Mouse (Mus musculus): ENCODE results near the gene Oxsr1. TPM values are rescaled to one million over a fixed set of nuclear protein-coding genes. Genes with fewer than 3 reads are reported as not detected.

The Oxsr1 gene
- polyA plus RNA-seq, 1 experiment from 2014 or later: 7.9 TPM

DNA sequence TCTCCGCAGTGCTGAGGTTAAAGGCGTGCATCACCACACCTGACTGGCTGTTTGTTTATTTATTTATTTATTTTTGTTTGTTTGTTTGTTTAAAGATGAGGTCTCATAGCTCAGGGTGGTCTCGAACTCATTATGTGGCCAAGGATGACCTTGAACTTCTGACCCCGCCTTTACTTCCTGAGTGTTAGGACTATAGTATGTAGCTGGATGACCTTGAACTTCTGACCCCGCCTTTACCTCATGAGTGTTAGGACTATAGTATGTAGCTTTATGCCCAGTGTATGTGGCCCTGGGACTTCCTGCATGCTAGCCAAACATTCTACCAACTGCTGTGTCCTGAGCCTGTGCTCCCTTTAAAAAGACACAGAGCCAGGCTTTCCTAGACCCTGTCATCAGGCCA is 39.2 kb upstream of the Oxsr1 start:
- H3K27me3 ChIP-seq (replicated peaks; ENCODE audit: control insufficient read depth, insufficient read depth, low read length): no peaks in the 10 kb centered on the region
- no peak overlapping the region for H3K27ac ChIP-seq (ENCODE audit: low read depth, low read length)
- no peak overlapping the region for H3K9ac ChIP-seq (ENCODE audit: low read depth, low read length)
- 93% methylated on average over 5 of the region's 5 CpGs for WGBS
- no peak for TF ChIP-seq CTCF (IDR thresholded peaks at IDR 0.05; ENCODE audit: low read depth)
- H3K4me1 ChIP-seq (replicated peaks; ENCODE audit: control insufficient read depth, insufficient read depth, low read length): no peaks in the 10 kb centered on the region
- H3K4me2 ChIP-seq (replicated peaks; ENCODE audit: low read depth): no peak overlapping the region
- H3K4me3 ChIP-seq (ENCODE audit: low read depth, low read length): no peak overlapping the region
- no peak for ATAC-seq
- H3K36me3 ChIP-seq (ENCODE audit: control insufficient read depth, insufficient read depth): peaks cover 5% of the 10 kb centered on the region; the same call in 1 of the 2 replicates
- no peaks in the 10 kb centered on the region for H3K9me3 ChIP-seq (ENCODE audit: control insufficient read depth)

DNA sequence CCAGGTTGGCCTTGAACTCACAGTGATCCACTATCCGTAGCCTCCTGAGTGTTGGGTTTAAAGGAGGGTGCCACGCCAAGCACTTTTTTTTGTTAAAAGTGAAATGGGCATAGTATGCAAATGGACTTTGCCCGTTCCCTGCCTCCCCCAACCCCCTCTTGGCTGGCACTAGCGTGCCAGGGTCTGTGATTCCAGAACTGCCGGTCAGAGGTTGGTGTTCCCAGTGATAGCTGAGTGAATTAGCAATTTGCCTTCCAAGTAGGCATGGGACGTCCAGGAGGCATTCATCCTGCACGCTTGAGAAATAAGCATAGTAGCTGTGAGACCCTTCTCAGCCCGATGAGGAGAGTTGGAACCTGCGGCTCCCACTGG is 35.8 kb upstream of the Oxsr1 start:
- no peaks in the 10 kb centered on the region for H3K9me3 ChIP-seq (ENCODE audit: control insufficient read depth)
- H3K9ac ChIP-seq (ENCODE audit: low read depth, low read length): peak overlapping the region; percentile 62
- peak overlapping the region; percentile 78 for H3K4me3 ChIP-seq (ENCODE audit: low read depth, low read length)
- H3K4me1 ChIP-seq (replicated peaks; ENCODE audit: control insufficient read depth, insufficient read depth, low read length): no peaks in the 10 kb centered on the region
- H3K36me3 ChIP-seq (ENCODE audit: control insufficient read depth, insufficient read depth): peaks cover 5% of the 10 kb centered on the region; the same call in 1 of the 2 replicates
- ATAC-seq: 0 out of 2 replicates have a peak, but pooled peaks have one; percentile 0
- peak overlapping the region; percentile 95 for H3K4me2 ChIP-seq (replicated peaks; ENCODE audit: low read depth)
- 23% methylated on average over 9 of the region's 9 CpGs for WGBS
- H3K27ac ChIP-seq (ENCODE audit: low read depth, low read length): no peak overlapping the region
- H3K27me3 ChIP-seq (replicated peaks; ENCODE audit: control insufficient read depth, insufficient read depth, low read length): no peaks in the 10 kb centered on the region
- no peak for TF ChIP-seq CTCF (IDR thresholded peaks at IDR 0.05; ENCODE audit: low read depth)

DNA sequence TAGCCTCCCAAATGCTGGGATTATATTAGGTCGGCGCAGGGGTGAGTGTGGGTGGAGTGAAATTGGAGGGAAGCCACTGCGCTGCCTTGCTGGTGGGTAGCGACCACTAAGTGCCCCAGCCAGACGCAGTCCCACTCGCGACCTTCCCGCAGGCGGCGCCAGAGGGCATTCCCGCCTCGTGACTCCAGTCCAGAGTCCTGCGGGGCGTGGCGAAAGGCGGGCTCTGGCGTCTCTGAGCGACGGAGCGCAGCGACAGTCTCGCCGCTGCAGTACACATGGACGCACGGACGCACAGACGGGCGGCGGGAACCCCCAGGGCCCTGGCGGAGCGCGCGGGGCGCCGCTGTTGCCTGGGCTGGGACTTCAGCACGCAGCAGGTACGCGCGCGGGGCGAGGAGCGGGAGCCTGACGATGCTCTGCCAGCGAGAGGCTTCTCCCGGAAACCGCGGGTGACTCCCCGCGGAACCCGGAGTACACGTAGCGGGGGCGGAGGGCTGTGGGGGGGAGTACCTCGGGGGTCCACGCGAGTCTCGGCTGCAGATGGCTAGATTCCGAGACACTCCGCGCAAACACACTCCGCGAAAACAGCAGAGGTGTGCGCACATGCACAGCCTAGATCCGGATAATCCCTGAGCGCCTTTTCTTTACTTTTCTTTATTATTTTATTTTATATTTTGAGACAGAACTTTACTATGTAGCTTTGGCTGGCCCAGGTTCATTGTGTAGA is 35.3 kb upstream of the Oxsr1 start, which contains the start of gene Xylb:
Xylb (plus strand) TSS at position 51 of the 727 bp plus-strand sequence.
- peak; percentile 98 for TF ChIP-seq CTCF (IDR thresholded peaks at IDR 0.05; ENCODE audit: low read depth)
- H3K27ac ChIP-seq (ENCODE audit: low read depth, low read length): peak within 1 kb of the TSS; percentile 21; the same call in 1 of the 2 replicates
- H3K4me2 ChIP-seq (replicated peaks; ENCODE audit: low read depth): peak within 1 kb of the TSS; percentile 95
- peaks cover 5% of the 10 kb centered on the region; the same call in 1 of the 2 replicates for H3K36me3 ChIP-seq (ENCODE audit: control insufficient read depth, insufficient read depth)
- WGBS: 3% methylated on average over 63 of the region's 65 CpGs
- peak within 1 kb of the TSS; percentile 78 for H3K4me3 ChIP-seq (ENCODE audit: low read depth, low read length)
- peak within 1 kb of the TSS; percentile 62 for H3K9ac ChIP-seq (ENCODE audit: low read depth, low read length)
- peak; percentile 88 for ATAC-seq
- H3K9me3 ChIP-seq (ENCODE audit: control insufficient read depth): no peaks in the 10 kb centered on the region
- no peaks in the 10 kb centered on the region for H3K27me3 ChIP-seq (replicated peaks; ENCODE audit: control insufficient read depth, insufficient read depth, low read length)
- H3K4me1 ChIP-seq (replicated peaks; ENCODE audit: control insufficient read depth, insufficient read depth, low read length): no peaks in the 10 kb centered on the region

DNA sequence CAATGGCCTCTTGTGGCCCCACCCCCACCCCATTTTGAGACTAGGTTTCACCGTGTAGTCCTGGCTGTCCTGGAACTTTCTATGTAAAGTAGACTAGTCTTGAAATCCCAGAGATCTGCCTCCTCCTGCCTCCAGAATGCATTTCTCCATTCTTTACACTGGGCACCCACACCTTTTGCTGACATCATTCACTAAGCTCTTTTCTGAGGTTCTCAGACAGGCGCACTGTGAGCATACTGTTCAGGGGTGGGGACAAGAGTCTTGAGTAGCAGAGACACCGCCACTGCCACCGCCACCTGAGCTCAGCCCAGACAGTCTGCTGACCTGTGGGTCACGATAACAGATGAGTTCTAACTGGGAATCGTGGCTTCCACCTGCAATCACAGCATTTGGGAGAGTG is 33.7 kb upstream of the Oxsr1 start:
- 65% methylated on average over 6 of the region's 6 CpGs for WGBS
- no peak for ATAC-seq
- H3K9ac ChIP-seq (ENCODE audit: low read depth, low read length): no peak overlapping the region
- peaks cover 6% of the 10 kb centered on the region; the same call in 1 of the 2 replicates for H3K36me3 ChIP-seq (ENCODE audit: control insufficient read depth, insufficient read depth)
- no peaks in the 10 kb centered on the region for H3K27me3 ChIP-seq (replicated peaks; ENCODE audit: control insufficient read depth, insufficient read depth, low read length)
- no peak overlapping the region for H3K27ac ChIP-seq (ENCODE audit: low read depth, low read length)
- H3K4me3 ChIP-seq (ENCODE audit: low read depth, low read length): no peak overlapping the region
- TF ChIP-seq CTCF (IDR thresholded peaks at IDR 0.05; ENCODE audit: low read depth): no peak
- H3K4me2 ChIP-seq (replicated peaks; ENCODE audit: low read depth): no peak overlapping the region
- no peaks in the 10 kb centered on the region for H3K4me1 ChIP-seq (replicated peaks; ENCODE audit: control insufficient read depth, insufficient read depth, low read length)
- H3K9me3 ChIP-seq (ENCODE audit: control insufficient read depth): no peaks in the 10 kb centered on the region

DNA sequence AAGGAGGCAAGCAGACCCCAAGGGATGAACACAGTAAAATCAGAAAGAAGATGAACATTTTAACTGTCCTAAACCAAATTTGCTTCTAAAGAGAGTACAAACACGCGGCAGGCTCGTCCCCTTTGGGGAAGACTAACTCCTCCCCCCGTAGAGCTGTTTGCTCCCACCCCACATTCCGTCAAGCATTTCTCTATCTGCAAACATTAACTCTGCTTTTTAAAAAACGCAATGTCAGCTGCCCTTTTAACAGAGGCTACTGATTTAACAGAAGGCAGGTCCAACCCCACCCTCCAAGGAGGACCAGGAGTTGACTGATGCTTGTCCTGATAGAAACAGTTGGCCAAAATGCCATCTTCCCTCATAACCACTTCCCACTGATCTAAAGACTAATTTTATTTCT is 31.7 kb upstream of the Oxsr1 start:
- Histone ChIP-seq H3K4me2 (replicated peaks; ENCODE audit: low read depth) (no peak overlapping the region), H3K9ac (ENCODE audit: low read depth, low read length) (no peak overlapping the region), H3K27me3 (replicated peaks; ENCODE audit: control insufficient read depth, insufficient read depth, low read length) (no peaks in the 10 kb centered on the region), H3K27ac (ENCODE audit: low read depth, low read length) (no peak overlapping the region), H3K9me3 (ENCODE audit: control insufficient read depth) (no peaks in the 10 kb centered on the region), H3K4me3 (ENCODE audit: low read depth, low read length) (no peak overlapping the region), H3K36me3 (ENCODE audit: control insufficient read depth, insufficient read depth) (peaks cover 11% of the 10 kb centered on the region; the same call in 1 of the 2 replicates), H3K4me1 (replicated peaks; ENCODE audit: control insufficient read depth, insufficient read depth, low read length) (no peaks in the 10 kb centered on the region)
- WGBS: 46% methylated on average over 6 of the region's 6 CpGs
- no peak for TF ChIP-seq CTCF (IDR thresholded peaks at IDR 0.05; ENCODE audit: low read depth)
- no peak for ATAC-seq

DNA sequence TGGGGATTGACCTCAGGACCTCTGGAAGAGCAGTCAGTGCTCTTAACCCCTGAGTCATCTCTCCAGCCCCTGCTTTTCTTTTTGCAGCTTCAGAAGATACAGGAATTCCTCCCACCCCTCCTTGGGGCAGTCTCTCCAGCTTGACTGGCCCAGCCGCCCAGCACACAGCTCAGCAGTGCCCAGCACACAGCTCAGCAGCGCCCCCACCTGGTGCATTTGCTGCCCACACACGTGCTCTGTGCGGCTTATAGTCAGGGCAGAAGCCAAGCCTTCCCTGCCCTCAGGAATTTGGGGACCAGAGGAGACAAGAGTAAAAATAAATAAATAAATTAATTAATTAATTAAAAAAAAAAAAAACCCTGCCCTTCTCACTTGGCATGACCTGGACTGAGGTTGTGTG is 29.8 kb upstream of the Oxsr1 start:
- Histone ChIP-seq H3K36me3 (ENCODE audit: control insufficient read depth, insufficient read depth) (peaks cover 26% of the 10 kb centered on the region; the same call in 1 of the 2 replicates), H3K4me3 (ENCODE audit: low read depth, low read length) (no peak overlapping the region), H3K27ac (ENCODE audit: low read depth, low read length) (no peak overlapping the region), H3K27me3 (replicated peaks; ENCODE audit: control insufficient read depth, insufficient read depth, low read length) (no peaks in the 10 kb centered on the region), H3K9me3 (ENCODE audit: control insufficient read depth) (no peaks in the 10 kb centered on the region), H3K4me1 (replicated peaks; ENCODE audit: control insufficient read depth, insufficient read depth, low read length) (no peaks in the 10 kb centered on the region), H3K9ac (ENCODE audit: low read depth, low read length) (no peak overlapping the region), H3K4me2 (replicated peaks; ENCODE audit: low read depth) (no peak overlapping the region)
- peak; percentile 82 for ATAC-seq
- TF ChIP-seq CTCF (IDR thresholded peaks at IDR 0.05; ENCODE audit: low read depth): peak; percentile 93
- WGBS: 31% methylated on average over 4 of the region's 4 CpGs
